Mouse (Mus musculus) c-Kit-positive CD71-positive TER-119-negative erythroid progenitor cells, embryonic 14.5 days (primary cell): Measurements from ENCODE around the gene Nme9.

Experiments
- DNase-seq: peaks from one replicate; pipeline ENCODE4 v3.0.0-alpha.2; 2013; ENCODE audit warnings: low read depth

Gene Nme9

GRCm38 (mm10) chr9:99484632-99485031, 33.4 kb downstream of the Nme9 start:
- DNase-seq: no peak

GRCm38 (mm10) chr9:99485144-99485543, 33.9 kb downstream of the Nme9 start:
- peak; percentile 49 for DNase-seq

GRCm38 (mm10) chr9:99487126-99487695, 35.9 kb downstream of the Nme9 start:
- DNase-seq: no peak

- no peak for DNase-seq
Measured at GRCm38 (mm10) chr9:99487841-99488240, 36.6 kb downstream of the Nme9 start.

DNA sequence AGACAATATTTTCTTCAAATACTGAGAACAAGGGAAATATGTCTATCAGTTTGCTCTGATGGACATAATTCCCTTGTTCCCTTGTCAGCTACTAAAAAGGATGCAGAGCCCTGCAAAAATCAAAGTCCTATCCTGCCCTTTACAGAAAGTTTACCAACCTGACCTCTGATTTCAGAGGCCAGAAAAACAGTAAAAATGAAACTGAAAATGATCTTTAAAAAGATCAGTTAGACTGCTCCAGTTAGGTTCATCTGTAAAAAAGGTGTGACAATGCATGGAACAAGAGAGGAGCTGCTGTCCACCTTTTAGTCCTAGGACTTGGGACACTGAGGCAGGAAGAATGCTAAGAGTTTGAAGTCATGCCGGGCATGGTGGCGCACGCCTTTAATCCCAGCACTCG, 39.8 kb downstream of the Nme9 start:
- no peak for DNase-seq

GRCm38 (mm10) chr9:99492634-99493200, 41.4 kb downstream of the Nme9 start:
- DNase-seq: no peak

- no peak for DNase-seq
Measured at GRCm38 (mm10) chr9:99499336-99499735, 48.1 kb downstream of the Nme9 start.

DNA sequence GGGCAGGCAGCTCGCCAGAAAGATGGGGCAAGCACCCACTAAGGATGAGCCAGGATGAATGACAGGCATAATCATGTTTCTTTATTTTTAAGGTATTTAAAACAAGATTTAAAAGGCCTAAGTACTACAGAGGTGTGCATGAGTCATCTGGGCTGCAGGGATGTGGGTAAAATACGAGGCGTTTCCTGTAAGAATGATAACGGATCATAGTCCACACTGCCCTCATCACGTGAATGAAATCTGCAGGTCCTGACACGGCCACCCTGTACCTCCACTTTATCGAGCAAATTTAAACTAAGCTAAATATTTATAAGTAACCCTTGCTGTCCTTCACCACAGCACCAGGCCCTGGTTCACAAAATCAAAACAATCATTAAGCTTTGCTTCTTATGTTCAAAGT, 54.6 kb downstream of the Nme9 start:
- DNase-seq: no peak
